Mouse (Mus musculus) adrenal gland (tissue): ENCODE data around the gene Tnrc6b.

Experiments
- intact Hi-C: fragments of 180-260 bp; cut with DNase I; formaldehyde crosslinking; loops from one replicate; pipeline ENCODE4 v1.15.1; 2025
- long read RNA-seq, 2 experiments: library from polyadenylated mRNA; unstranded; transcript quantifications; one replicate each; pipeline ENCODE4 v2.0.0; 2020; ENCODE audit warnings: borderline replicate concordance in 1 of 2; ENCODE audit not compliant: insufficient replicate concordance in 1 of 2

The Tnrc6b gene
- long read RNA-seq, experiment 1, partial matches to known transcripts: 15 of 20 reads
- long read RNA-seq, experiment 1, other reads (novel, unspliced or antisense): 4 of 20 reads
- long read RNA-seq, experiment 2, partial matches to known transcripts: 13 of 22 reads
- long read RNA-seq, experiment 2, other reads (novel, unspliced or antisense): 5 of 22 reads

GRCm38 (mm10) chr15:80710608-80711363 lies at the start of gene Tnrc6b:
Gene Tnrc6b (plus strand): TSS chr15:80711313.
- intact Hi-C loops: no loop called here

- intact Hi-C loops: loop anchor here (10.0 kb wide), 1 partner anchor 260 kb away; no protein-coding TSS in a partner anchor
Measured at GRCm38 (mm10) chr15:80664444-80664843, 46.7 kb upstream of the Tnrc6b start.

- intact Hi-C loops: no loop called here
Measured at GRCm38 (mm10) chr15:80671295-80672252, 39.5 kb upstream of the Tnrc6b start, which contains the start of gene Fam83f. Gene Fam83f (plus strand): TSS chr15:80671847.

GRCm38 (mm10) chr15:80672810-80673209 lies 38.3 kb upstream of the Tnrc6b start:
- intact Hi-C loops: no loop called here

GRCm38 (mm10) chr15:80673337-80674095 lies 37.6 kb upstream of the Tnrc6b start:
- intact Hi-C loops: no loop called here

GRCm38 (mm10) chr15:80674700-80675099 lies 36.4 kb upstream of the Tnrc6b start:
- intact Hi-C loops: no loop called here

- intact Hi-C loops: no loop called here
Measured at GRCm38 (mm10) chr15:80679515-80680215, 31.4 kb upstream of the Tnrc6b start.

- intact Hi-C loops: no loop called here
Measured at GRCm38 (mm10) chr15:80680347-80681030, 30.6 kb upstream of the Tnrc6b start.

GRCm38 (mm10) chr15:80681466-80681881 lies 29.6 kb upstream of the Tnrc6b start:
- intact Hi-C loops: no loop called here

- intact Hi-C loops: no loop called here
Measured at GRCm38 (mm10) chr15:80682343-80682742, 28.8 kb upstream of the Tnrc6b start.

- intact Hi-C loops: no loop called here
Measured at GRCm38 (mm10) chr15:80683151-80683550, 28.0 kb upstream of the Tnrc6b start.

GRCm38 (mm10) chr15:80683990-80684389 lies 27.1 kb upstream of the Tnrc6b start:
- intact Hi-C loops: no loop called here

- intact Hi-C loops: no loop called here
Measured at GRCm38 (mm10) chr15:80684786-80685602, 26.1 kb upstream of the Tnrc6b start.

GRCm38 (mm10) chr15:80685603-80685895 lies 25.6 kb upstream of the Tnrc6b start:
- intact Hi-C loops: no loop called here

- intact Hi-C loops: no loop called here
Measured at GRCm38 (mm10) chr15:80688536-80688935, 22.6 kb upstream of the Tnrc6b start.

- intact Hi-C loops: loop anchor here (5.0 kb wide), 3 partner anchors 56 to 406 kb away; partner anchors contain the start of gene Cacna1i
Measured at GRCm38 (mm10) chr15:80693492-80693891, 17.6 kb upstream of the Tnrc6b start.

GRCm38 (mm10) chr15:80694125-80694910 lies 16.8 kb upstream of the Tnrc6b start:
- intact Hi-C loops: loop anchor here (2.0 to 5.0 kb wide), 4 partner anchors 57 to 428 kb away; partner anchors contain the start of gene Cacna1i

GRCm38 (mm10) chr15:80697564-80697963 lies 13.5 kb upstream of the Tnrc6b start:
- intact Hi-C loops: no loop called here
